Mouse (Mus musculus) brown adipose tissue, adult 24 weeks (tissue): Measurements from ENCODE around the gene Fam199x. TPM values are rescaled to one million over a fixed set of nuclear protein-coding genes. Genes with fewer than 3 reads are reported as not detected.

Source experiments
- H3K27ac ChIP-seq: fragments of 200-500 bp; replicated peaks from 2 replicates; pipeline ENCODE4 v1.5.1; 2012; ENCODE audit warnings: low read depth, mild to moderate bottlenecking, low read length
- H3K4me1 ChIP-seq: fragments of 200-500 bp; 2 replicates; pipeline ENCODE4 v1.6.1; 2012; ENCODE audit warnings: low read length, mixed read lengths; ENCODE audit not compliant: control insufficient read depth, insufficient read depth, insufficient read length
- H3K4me3 ChIP-seq: fragments of 200-500 bp; 2 replicates; pipeline ENCODE4 v1.5.1; 2012; ENCODE audit warnings: low read depth, mild to moderate bottlenecking, low read length, moderate library complexity; ENCODE audit not compliant: insufficient read depth
- polyA plus RNA-seq: library from polyadenylated mRNA; stranded (reverse); fragments of >200 nt; gene quantifications from 2 replicates; pipeline ENCODE4 v1.2.4, GENCODE M21; 2012; ENCODE audit not compliant: missing spikeins, insufficient read depth, insufficient read length

Fam199x gene
- polyA plus RNA-seq, 1 experiment, result 3.1 TPM

GRCm38 (mm10) chrX:137119675-137120423, 70.5 kb downstream of the Fam199x start:
- Histone ChIP-seq H3K27ac (no peak overlapping the region), H3K4me1 (no peaks in the 10 kb centered on the region), H3K4me3 (peak overlapping the region; percentile 36)

- H3K27ac ChIP-seq, result no peak within 1 kb of the TSS
- H3K4me1 ChIP-seq, result no peaks in the 10 kb centered on the region
- H3K4me3 ChIP-seq, result peak within 1 kb of the TSS; percentile 28; the same call in 1 of the 2 replicates
These were observed 72.3 kb downstream of the Fam199x start, which contains the start of gene Esx1 for GRCm38 (mm10) chrX:137121718-137122117. Gene Esx1 (minus strand): TSS chrX:137122083.

GRCm38 (mm10) chrX:137127542-137127941, 78.1 kb downstream of the Fam199x start:
- Histone ChIP-seq H3K4me3 (no peak overlapping the region), H3K4me1 (no peaks in the 10 kb centered on the region), H3K27ac (no peak overlapping the region)

Other genes starting within 250 kb of the Fam199x start
- 3.8 and 5.3 TPM in 2 replicates for gene Plp1, start 226.9 kb upstream of the Fam199x start, polyA plus RNA-seq
- gene Rab9b, start 180.8 kb upstream of the Fam199x start, polyA plus RNA-seq, result not detected in 2 replicates
- not detected in 2 replicates for gene H2bfm, start 122.3 kb upstream of the Fam199x start, polyA plus RNA-seq
- gene Tmsb15b2, start 74.1 kb upstream of the Fam199x start, polyA plus RNA-seq, result not detected in 2 replicates
- gene Tmsb15l, start 72.7 kb upstream of the Fam199x start, polyA plus RNA-seq, result not detected in 2 replicates
- gene Tmsb15b1, start 72.7 kb upstream of the Fam199x start, polyA plus RNA-seq, result 6.8 and 12.3 TPM in 2 replicates
- not detected in 2 replicates for gene Zcchc18, start 56.4 kb upstream of the Fam199x start, polyA plus RNA-seq
- gene Slc25a53, start 11.3 kb upstream of the Fam199x start, polyA plus RNA-seq, result 4.5 and 10.0 TPM in 2 replicates
- not detected in 2 replicates for gene Esx1, start 72.5 kb downstream of the Fam199x start, polyA plus RNA-seq